Mouse (Mus musculus) forebrain, embryonic 11.5 days (tissue): Measurements from ENCODE around the gene Marcksl1. TPM values are rescaled to one million over a fixed set of nuclear protein-coding genes. Genes with fewer than 3 reads are reported as not detected.

Experiments used
- ATAC-seq: fragments of 200-750 bp; cut with Nextera tagmentation; replicated peaks from 2 replicates; pipeline ENCODE4 v1.8.0; 2017; ENCODE audit warnings: moderate TSS enrichment; ENCODE audit not compliant: low FRiP score
- DNase-seq: peaks from one replicate; pipeline ENCODE4 v3.0.0-alpha.2; 2017; ENCODE audit warnings: low spot score
- H3K27ac ChIP-seq: fragments of 300-500 bp; sonication (generic); 2 replicates; pipeline ENCODE4 v1.5.1; 2014; ENCODE audit warnings: low read depth, low read length
- H3K27me3 ChIP-seq: fragments of 300-500 bp; sonication (generic); 2 replicates; pipeline ENCODE4 v1.6.1; 2014; ENCODE audit warnings: mild to moderate bottlenecking, low read length, mixed read lengths; ENCODE audit not compliant: control insufficient read depth, insufficient read depth
- H3K36me3 ChIP-seq: fragments of 300-500 bp; sonication (generic); 2 replicates; pipeline ENCODE4 v1.6.1; 2014; ENCODE audit warnings: mild to moderate bottlenecking, low read length, moderate library complexity, mixed read lengths; ENCODE audit not compliant: control insufficient read depth, insufficient read depth
- H3K4me1 ChIP-seq: fragments of 300-500 bp; sonication (generic); replicated peaks from 2 replicates; pipeline ENCODE4 v1.6.1; 2014; ENCODE audit warnings: low read length, mixed read lengths; ENCODE audit not compliant: control insufficient read depth, insufficient read depth
- H3K4me2 ChIP-seq: fragments of 300-500 bp; sonication (generic); 2 replicates; pipeline ENCODE4 v1.6.1; 2014; ENCODE audit warnings: low read depth, mild to moderate bottlenecking, low read length, moderate library complexity, mixed read lengths; ENCODE audit not compliant: severe bottlenecking
- H3K4me3 ChIP-seq: fragments of 300-500 bp; sonication (generic); 2 replicates; pipeline ENCODE4 v1.5.1; 2014; ENCODE audit warnings: low read depth, low read length
- H3K9ac ChIP-seq: fragments of 300-500 bp; sonication (generic); 2 replicates; pipeline ENCODE4 v1.6.1; 2014; ENCODE audit warnings: low read length
- H3K9me3 ChIP-seq: fragments of 300-500 bp; sonication (generic); 2 replicates; pipeline ENCODE4 v1.6.1; 2016; ENCODE audit warnings: low read length, mixed read lengths; ENCODE audit not compliant: control insufficient read depth
- WGBS: fragments of 180-500 bp; shearing (Covaris S2); extraction: QIAGEN DNeasy Blood & Tissue Kit; methylation state at CpG from one replicate; pipeline ENCODE4 v1.1.7; 2014; 5-methylcytosine and 5-hydroxymethylcytosine counted together
- polyA plus RNA-seq: library from polyadenylated mRNA; unstranded; fragments of >200 nt; fragmentation: Nextera tagmentation; extraction: Ambion mirVana; gene quantifications from 2 replicates; pipeline ENCODE4 v1.2.1, GENCODE M21; 2014

The Marcksl1 gene
- 1,728 and 1,922 TPM in 2 replicates for polyA plus RNA-seq

GRCm38 (mm10) chr4:129513086-129513767 is at the start of gene Marcksl1:
Gene Marcksl1, plus strand, starts transcription at chr4:129513581.
- peak within 1 kb of the TSS; percentile 100 for H3K9ac ChIP-seq
- no peaks in the 10 kb centered on the region; the same call in 1 of the 2 replicates for H3K27me3 ChIP-seq
- DNase-seq (peak; percentile 97), ATAC-seq (peak; percentile 90)
- peak within 1 kb of the TSS; percentile 100 for H3K4me3 ChIP-seq
- H3K27ac ChIP-seq: peak within 1 kb of the TSS; percentile 96
- H3K4me2 ChIP-seq: peak within 1 kb of the TSS; percentile 75
- H3K4me1 ChIP-seq: peaks cover 21% of the 10 kb centered on the region
- WGBS: 5% methylated on average over 45 of the region's 47 CpGs
- peaks cover 3% of the 10 kb centered on the region; the same call in 1 of the 2 replicates for H3K36me3 ChIP-seq
- no peaks in the 10 kb centered on the region for H3K9me3 ChIP-seq

- Histone ChIP-seq H3K4me2 (no peak overlapping the region), H3K36me3 (no peaks in the 10 kb centered on the region; the same call in 1 of the 2 replicates), H3K27ac (no peak overlapping the region), H3K9me3 (no peaks in the 10 kb centered on the region), H3K27me3 (no peaks in the 10 kb centered on the region), H3K4me1 (peaks cover 6% of the 10 kb centered on the region), H3K9ac (no peak overlapping the region), H3K4me3 (no peak overlapping the region)
- WGBS: 88% methylated on average over 4 of the region's 4 CpGs
- ATAC-seq (no peak), DNase-seq (no peak)
Observed at GRCm38 (mm10) chr4:129464286-129464815, 49.0 kb upstream of the Marcksl1 start.

GRCm38 (mm10) chr4:129476047-129476446 is 37.3 kb upstream of the Marcksl1 start:
- no peak overlapping the region for H3K4me2 ChIP-seq
- ATAC-seq (no peak), DNase-seq (no peak)
- H3K27ac ChIP-seq: no peak overlapping the region
- no peaks in the 10 kb centered on the region; the same call in 1 of the 2 replicates for H3K36me3 ChIP-seq
- H3K27me3 ChIP-seq: no peaks in the 10 kb centered on the region
- H3K9me3 ChIP-seq: no peaks in the 10 kb centered on the region
- 89% methylated on average over 11 of the region's 11 CpGs for WGBS
- no peaks in the 10 kb centered on the region for H3K4me1 ChIP-seq
- no peak overlapping the region for H3K9ac ChIP-seq
- H3K4me3 ChIP-seq: no peak overlapping the region

- no peaks in the 10 kb centered on the region for H3K9me3 ChIP-seq
- H3K36me3 ChIP-seq: no peaks in the 10 kb centered on the region; the same call in 1 of the 2 replicates
- H3K27ac ChIP-seq: no peak overlapping the region
- no peak overlapping the region for H3K4me3 ChIP-seq
- H3K9ac ChIP-seq: no peak overlapping the region
- ATAC-seq: no peak
- H3K4me1 ChIP-seq: no peaks in the 10 kb centered on the region
- H3K27me3 ChIP-seq: no peaks in the 10 kb centered on the region
- 79% methylated on average over 3 of the region's 3 CpGs for WGBS
- no peak for DNase-seq
- H3K4me2 ChIP-seq: no peak overlapping the region
Observed at GRCm38 (mm10) chr4:129479863-129480262, 33.5 kb upstream of the Marcksl1 start.

- no peaks in the 10 kb centered on the region; the same call in 1 of the 2 replicates for H3K36me3 ChIP-seq
- H3K9me3 ChIP-seq: no peaks in the 10 kb centered on the region
- no peaks in the 10 kb centered on the region for H3K4me1 ChIP-seq
- no peak overlapping the region for H3K9ac ChIP-seq
- no peak overlapping the region for H3K4me2 ChIP-seq
- no peak for DNase-seq
- no peak overlapping the region for H3K4me3 ChIP-seq
- no peak for ATAC-seq
- H3K27ac ChIP-seq: no peak overlapping the region
- WGBS: 91% methylated on average over 1 of the region's 1 CpGs
- no peaks in the 10 kb centered on the region for H3K27me3 ChIP-seq
Observed at GRCm38 (mm10) chr4:129481090-129481489, 32.3 kb upstream of the Marcksl1 start.

GRCm38 (mm10) chr4:129490972-129491880 is 22.2 kb upstream of the Marcksl1 start, which contains the start of the genes Tssk3 and Fam229a:
Gene Tssk3, minus strand, starts transcription at chr4:129491022.
Gene Fam229a, plus strand, starts transcription at chr4:129491190.
- Histone ChIP-seq H3K4me3 (peak within 1 kb of the TSS; percentile 26), H3K9me3 (no peaks in the 10 kb centered on the region), H3K27ac (no peak within 1 kb of the TSS), H3K27me3 (peaks cover 17% of the 10 kb centered on the region), H3K9ac (peak within 1 kb of the TSS; percentile 39; the same call in 1 of the 2 replicates), H3K36me3 (no peaks in the 10 kb centered on the region), H3K4me2 (peak within 1 kb of the TSS; percentile 58), H3K4me1 (peaks cover 15% of the 10 kb centered on the region)
- DNase-seq (peak; percentile 62), ATAC-seq (peak; percentile 46; the same call in 1 of the 2 replicates)
- 3% methylated on average over 67 of the region's 70 CpGs for WGBS

- Histone ChIP-seq H3K4me2 (no peak overlapping the region), H3K9me3 (no peaks in the 10 kb centered on the region), H3K27me3 (peaks cover 17% of the 10 kb centered on the region), H3K36me3 (no peaks in the 10 kb centered on the region), H3K4me1 (peaks cover 21% of the 10 kb centered on the region), H3K4me3 (no peak overlapping the region), H3K27ac (no peak overlapping the region), H3K9ac (no peak overlapping the region)
- WGBS: 64% methylated on average over 7 of the region's 7 CpGs
- no peak for ATAC-seq
- no peak for DNase-seq
Observed at GRCm38 (mm10) chr4:129494681-129495080, 18.7 kb upstream of the Marcksl1 start.
